Mouse (Mus musculus): ENCODE data around the gene Ccng1.

Ccng1 gene

GRCm38 (mm10) chr11:40755109-40755627 is at the start of gene Ccng1:
Gene Ccng1, minus strand, starts transcription at chr11:40755311.
- peak; percentile 92 to 95 for DNase-seq

DNA sequence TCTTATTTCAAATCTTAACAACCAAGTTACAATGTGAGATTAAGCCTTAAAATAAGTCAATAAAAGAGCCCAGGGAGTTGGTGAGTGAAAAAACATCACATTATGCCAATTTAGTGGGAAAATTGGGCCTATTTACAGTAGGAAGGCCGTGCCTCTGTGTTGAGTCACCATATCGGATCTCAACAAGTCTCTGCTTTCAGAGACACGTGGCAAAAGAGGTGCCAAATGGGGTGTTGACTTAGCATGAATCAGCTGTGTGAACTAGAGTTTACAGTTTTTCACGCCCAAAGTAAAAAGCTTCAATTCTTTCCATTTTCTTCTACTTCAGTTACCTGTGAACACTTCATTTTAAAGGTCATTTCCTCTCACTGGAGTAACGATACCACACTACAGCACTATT is 35.2 kb upstream of the Ccng1 start:
- DNase-seq: no peak

DNA sequence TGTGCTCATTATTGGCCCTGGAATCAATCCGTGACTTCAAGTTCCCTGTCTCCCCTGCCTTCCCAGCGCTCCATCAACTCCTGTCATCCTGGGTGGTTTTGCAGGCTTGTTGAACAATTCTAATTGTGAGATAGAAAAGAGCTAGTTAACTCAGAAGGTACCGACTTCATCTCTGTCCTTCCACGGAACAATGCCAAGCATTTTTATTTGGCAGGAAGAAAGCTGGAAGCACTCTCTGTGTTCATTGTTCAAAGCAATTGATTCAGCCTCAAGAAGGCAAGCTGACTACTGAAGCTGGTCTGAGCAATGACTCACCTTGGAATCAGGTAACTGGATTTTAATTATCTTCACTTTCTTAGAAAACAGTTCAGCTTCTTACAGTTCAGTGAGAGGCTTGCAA is 34.6 kb upstream of the Ccng1 start:
- no peak for DNase-seq

DNA sequence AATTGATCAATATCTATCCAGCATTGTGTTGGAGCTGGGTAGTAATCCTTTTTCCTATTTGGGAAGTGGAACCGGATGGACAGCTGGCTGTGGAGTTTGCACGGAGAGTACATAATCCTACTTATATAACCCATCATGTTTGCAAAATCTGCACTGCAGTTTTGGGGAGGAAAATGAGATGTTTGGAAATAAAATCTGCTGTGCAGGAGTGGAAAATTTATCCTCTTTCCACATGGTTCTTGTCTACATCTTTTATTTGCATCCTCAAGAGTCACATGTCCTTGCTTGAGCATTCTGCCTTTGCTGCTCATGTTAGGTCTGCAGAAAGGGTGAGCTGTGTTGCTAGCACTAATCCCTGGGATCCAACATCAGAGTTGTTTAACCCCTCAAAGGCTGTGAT is 31.8 kb upstream of the Ccng1 start:
- DNase-seq: no peak

GRCm38 (mm10) chr11:40784326-40784725 is 29.2 kb upstream of the Ccng1 start:
- no peak for DNase-seq

- no peak for DNase-seq
Observed at GRCm38 (mm10) chr11:40783346-40783745, 28.2 kb upstream of the Ccng1 start.

GRCm38 (mm10) chr11:40781857-40782256 is 26.7 kb upstream of the Ccng1 start:
- DNase-seq: no peak

GRCm38 (mm10) chr11:40775315-40776269 is 20.5 kb upstream of the Ccng1 start:
- no peak for DNase-seq

GRCm38 (mm10) chr11:40764690-40765089 is 9.6 kb upstream of the Ccng1 start:
- no peak for DNase-seq

DNA sequence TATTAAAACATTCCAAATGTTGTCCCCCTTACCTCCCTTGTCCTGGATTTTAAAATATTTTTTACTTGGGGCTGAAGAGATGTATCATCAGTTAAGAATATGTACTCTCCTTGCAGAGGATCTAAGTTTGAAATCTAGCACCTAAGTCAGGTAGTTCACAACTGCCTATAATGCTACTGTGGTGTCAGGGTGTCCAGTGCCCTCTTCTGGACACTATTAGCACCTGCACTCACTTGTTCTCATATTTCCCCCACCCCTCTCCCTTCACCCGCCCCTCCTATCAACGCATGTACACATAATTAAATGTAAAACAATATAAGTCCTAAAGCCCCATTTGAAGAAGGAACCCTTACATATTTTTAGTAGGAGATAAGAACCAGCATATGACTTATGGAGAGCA is 8.3 kb upstream of the Ccng1 start:
- no peak for DNase-seq

GRCm38 (mm10) chr11:40759896-40760295 is 4.8 kb upstream of the Ccng1 start:
- no peak for DNase-seq

- no peak for DNase-seq
Observed at GRCm38 (mm10) chr11:40755968-40756367, 857 bp upstream of the Ccng1 start.

GRCm38 (mm10) chr11:40754664-40755107 is 425 bp downstream of the Ccng1 start:
- no peak for DNase-seq

GRCm38 (mm10) chr11:40753836-40754235 is 1.3 kb downstream of the Ccng1 start:
- DNase-seq: no peak

GRCm38 (mm10) chr11:40747716-40748115 is 7.4 kb downstream of the Ccng1 start:
- no peak for DNase-seq

DNA sequence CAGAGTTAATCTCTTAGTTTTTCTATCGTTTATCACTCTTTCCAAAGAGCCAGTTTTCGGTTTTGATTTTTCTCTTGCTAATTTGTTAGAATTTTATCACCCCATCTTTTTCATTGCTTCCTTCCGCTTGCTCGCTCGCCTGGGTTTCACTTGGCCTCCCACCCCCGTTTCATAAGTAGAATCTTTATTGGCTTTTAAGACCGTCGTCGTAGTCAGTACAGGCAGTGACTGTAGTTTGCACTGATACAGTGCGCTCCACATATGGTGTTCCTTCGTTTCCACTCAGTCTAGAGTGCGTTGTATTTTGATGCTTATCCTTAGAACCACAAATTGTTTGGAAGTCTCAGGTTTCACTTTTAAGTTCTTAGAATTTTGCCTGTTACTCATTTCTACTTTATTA is 8.8 kb downstream of the Ccng1 start:
- no peak for DNase-seq

- no peak for DNase-seq
Observed at GRCm38 (mm10) chr11:40744348-40744747, 10.8 kb downstream of the Ccng1 start.

GRCm38 (mm10) chr11:40741605-40742262 is 13.4 kb downstream of the Ccng1 start:
- no peak for DNase-seq

GRCm38 (mm10) chr11:40737369-40737768 is 17.7 kb downstream of the Ccng1 start:
- no peak for DNase-seq

- no peak for DNase-seq
Observed at GRCm38 (mm10) chr11:40734251-40734752, 20.8 kb downstream of the Ccng1 start.

DNA sequence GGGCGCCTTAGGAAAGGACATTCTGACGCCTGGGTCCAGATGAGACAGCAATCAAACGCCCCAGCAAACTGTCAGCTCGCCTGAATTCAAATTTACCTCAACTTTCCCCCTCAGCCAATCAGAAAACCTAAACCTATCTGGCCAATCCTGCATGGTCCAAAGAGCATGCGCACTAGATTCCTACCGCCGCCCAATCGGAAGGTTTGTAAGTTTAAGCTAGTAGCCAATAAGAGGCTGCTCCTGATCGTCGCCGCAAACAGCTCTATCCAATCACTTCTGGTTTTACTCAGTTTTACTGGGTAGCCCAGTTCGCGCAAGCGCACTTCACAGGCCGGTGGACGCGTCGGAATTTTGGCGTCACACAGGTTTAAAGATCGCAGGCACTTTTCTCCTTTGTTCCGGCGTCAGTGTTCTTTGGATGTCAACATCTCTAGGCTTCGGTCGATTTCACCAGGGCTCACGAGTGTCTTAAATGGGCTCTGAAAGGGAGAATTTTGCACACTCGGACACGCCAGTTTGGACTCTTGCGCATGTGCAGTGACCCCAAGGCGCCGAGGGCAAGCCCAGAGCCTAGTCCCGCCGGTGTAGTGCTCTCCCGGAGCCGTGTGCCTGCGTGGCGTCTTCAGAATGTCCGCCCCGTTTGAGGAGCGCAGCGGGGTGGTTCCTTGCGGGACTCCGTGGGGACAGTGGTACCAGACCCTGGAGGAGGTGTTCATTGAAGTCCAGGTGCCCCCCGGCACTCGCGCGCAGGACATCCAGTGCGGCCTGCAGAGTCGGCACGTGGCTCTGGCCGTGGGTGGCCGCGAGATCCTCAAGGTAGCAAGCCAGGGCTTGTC is 21.6 kb downstream of the Ccng1 start, which contains the start of the genes Hmmr and Nudcd2:
Hmmr (minus strand) TSS at position 84 of the 836 bp plus-strand sequence.
Nudcd2 (plus strand) TSS at position 329 of the 836 bp plus-strand sequence.
- DNase-seq: peak; percentile 94 to 95

DNA sequence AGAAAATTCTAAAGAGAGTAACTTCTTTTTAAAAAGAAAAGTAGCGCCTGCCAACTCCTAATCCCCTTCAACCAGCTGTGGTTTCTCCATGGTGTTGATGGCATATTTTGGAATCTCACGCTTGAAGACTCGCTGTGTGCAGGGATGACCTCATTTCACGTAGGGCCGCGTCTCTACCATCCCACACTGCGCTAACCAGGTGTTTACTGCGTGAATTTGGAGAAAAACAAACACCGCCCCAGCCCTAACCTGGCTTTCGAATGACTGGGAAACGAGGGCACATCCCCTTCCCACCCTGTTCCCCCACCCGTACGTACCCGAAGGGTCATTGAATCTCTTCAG is 22.1 kb downstream of the Ccng1 start:
- peak in 1 of 2 experiments; percentile 6 for DNase-seq

DNA sequence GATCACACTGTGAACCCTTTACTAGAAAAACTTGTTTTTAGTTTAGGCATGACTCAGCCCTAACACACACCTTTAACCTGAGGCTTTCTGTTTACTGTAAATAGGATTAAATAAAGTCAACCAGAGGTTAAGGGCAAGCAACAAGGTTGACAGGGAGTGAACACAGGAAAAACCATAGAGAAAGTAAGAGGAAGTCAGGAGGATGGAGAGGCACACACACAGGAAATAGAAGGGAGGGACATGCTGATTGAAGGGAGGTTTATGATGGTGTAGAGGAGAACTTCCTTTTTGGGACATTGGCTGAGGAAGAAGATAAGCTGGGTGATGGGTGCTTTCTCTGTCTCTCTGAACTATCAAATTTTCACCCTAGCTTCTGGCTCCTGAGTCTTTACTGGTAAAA is 36.8 kb downstream of the Ccng1 start:
- no peak for DNase-seq
